Mouse (Mus musculus) ES-Bruce4 (cell line): ENCODE measurements around the gene Tmem86b. TPM values are rescaled to one million over a fixed set of nuclear protein-coding genes. Genes with fewer than 3 reads are reported as not detected.
A peak's percentile ranks its signal among the peaks of the same experiment; 100 is the strongest.

Experiments used
- H3K27ac ChIP-seq: 2 replicates; pipeline ENCODE4 v1.5.1; 2012; ENCODE audit warnings: low read length, inconsistent platforms; ENCODE audit not compliant: insufficient read depth
- H3K27me3 ChIP-seq: 2 replicates; pipeline ENCODE4 v1.6.1; 2012; ENCODE audit warnings: mild to moderate bottlenecking, low read length, inconsistent platforms; ENCODE audit not compliant: control insufficient read depth, poor library complexity, insufficient read depth, severe bottlenecking
- H3K36me3 ChIP-seq: 2 replicates; pipeline ENCODE4 v1.6.1; 2012; ENCODE audit warnings: inconsistent platforms, mild to moderate bottlenecking, low read length, moderate library complexity; ENCODE audit not compliant: control insufficient read depth, poor library complexity, insufficient read depth, severe bottlenecking
- H3K4me1 ChIP-seq: one replicate; pipeline ENCODE4 v1.8.1; 2011; ENCODE audit warnings: low read length; ENCODE audit not compliant: control insufficient read depth, insufficient read depth
- H3K4me3 ChIP-seq: 2 replicates; pipeline ENCODE4 v1.5.1; 2011; ENCODE audit warnings: low read depth, mild to moderate bottlenecking, low read length
- H3K9ac ChIP-seq: 2 replicates; pipeline ENCODE4 v1.6.1; 2012; ENCODE audit warnings: low read depth, mild to moderate bottlenecking, inconsistent platforms; ENCODE audit not compliant: poor library complexity, severe bottlenecking
- H3K9me3 ChIP-seq: replicated peaks from 2 replicates; pipeline ENCODE4 v1.6.1; 2012; ENCODE audit warnings: mild to moderate bottlenecking, low read length, inconsistent platforms; ENCODE audit not compliant: control insufficient read depth, poor library complexity, insufficient read depth, severe bottlenecking
- CTCF ChIP-seq: IDR thresholded peaks from one replicate; pipeline ENCODE4 v1.8.1; 2011; ENCODE audit warnings: low read depth, low read length
- EP300 ChIP-seq: IDR thresholded peaks from 2 replicates; pipeline ENCODE4 v1.6.1; 2011; ENCODE audit warnings: low read depth, low read length; ENCODE audit not compliant: insufficient read depth
- POLR2A ChIP-seq: IDR thresholded peaks from one replicate; pipeline ENCODE4 v1.8.1; 2011; ENCODE audit warnings: low read length; ENCODE audit not compliant: insufficient read depth
- polyA plus RNA-seq: library from polyadenylated mRNA; stranded (reverse); fragments of >200 nt; gene quantifications from 2 replicates; pipeline ENCODE4 v1.2.4, GENCODE M21; 2011; ENCODE audit warnings: low read depth; ENCODE audit not compliant: missing spikeins, insufficient read depth, insufficient read length

The Tmem86b gene
- 3.8 and 5.5 TPM in 2 replicates for polyA plus RNA-seq

DNA sequence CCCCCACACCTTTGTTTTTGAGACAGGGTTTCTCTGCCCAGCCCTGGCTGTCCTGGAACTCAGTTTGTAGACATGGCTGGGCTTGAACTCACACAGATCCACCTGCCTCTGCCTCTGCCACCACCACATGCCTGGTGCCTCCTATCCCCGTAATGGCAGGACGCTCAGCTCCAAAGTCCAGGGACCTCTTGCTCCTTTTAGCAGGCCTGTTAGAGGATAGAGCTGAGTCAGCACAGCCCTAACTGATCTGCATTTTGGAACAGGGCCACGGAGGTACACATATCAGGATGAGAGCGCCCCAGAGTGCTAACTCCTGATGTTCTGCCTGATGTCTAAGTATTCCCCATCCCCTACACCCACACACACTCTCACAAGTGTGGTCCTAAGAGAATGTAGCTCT lies at the start of gene Tmem86b:
TSS of gene Tmem86b (minus strand) at position 392 of the 400 bp plus-strand sequence.
- Histone ChIP-seq H3K9me3 (no peaks in the 10 kb centered on the region), H3K27ac (no peak within 1 kb of the TSS), H3K36me3 (peaks cover 10% of the 10 kb centered on the region; the same call in 1 of the 2 replicates), H3K27me3 (no peaks in the 10 kb centered on the region), H3K4me3 (no peak within 1 kb of the TSS), H3K4me1 (no peaks in the 10 kb centered on the region), H3K9ac (no peak within 1 kb of the TSS)
- TF ChIP-seq POLR2A (no peak), CTCF (no peak), EP300 (no peak)

DNA sequence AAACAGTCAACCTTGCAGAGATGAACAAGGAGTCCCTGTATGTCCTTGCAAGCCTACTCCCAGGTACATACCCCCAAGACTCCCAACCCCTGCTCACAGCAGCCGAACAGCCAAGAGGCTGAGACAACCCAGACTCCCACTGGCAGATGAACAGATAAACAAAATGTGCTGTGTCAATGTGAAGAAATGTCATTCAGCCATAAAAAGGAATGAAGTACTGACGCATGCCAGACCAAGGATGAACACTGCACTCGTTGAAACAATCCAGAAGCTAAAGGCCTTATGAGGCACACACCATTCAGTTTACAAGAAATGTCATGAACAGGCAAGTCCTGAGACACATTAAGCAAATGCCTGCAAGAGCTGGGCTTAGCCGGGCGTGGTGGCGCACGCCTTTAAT lies 44.0 kb upstream of the Tmem86b start:
- Histone ChIP-seq H3K4me3 (no peak overlapping the region), H3K4me1 (no peaks in the 10 kb centered on the region), H3K36me3 (0 out of 2 replicates have a peak, but pooled peaks cover 6% of the 10 kb centered on the region), H3K27me3 (no peaks in the 10 kb centered on the region), H3K27ac (0 out of 2 replicates have a peak overlapping the region, but pooled peaks have one; percentile 44), H3K9me3 (no peaks in the 10 kb centered on the region), H3K9ac (no peak overlapping the region)
- TF ChIP-seq POLR2A (no peak), EP300 (no peak), CTCF (no peak)

GRCm38 (mm10) chr7:4674114-4674731 lies 43.0 kb upstream of the Tmem86b start:
- Histone ChIP-seq H3K27me3 (no peaks in the 10 kb centered on the region), H3K27ac (no peak overlapping the region), H3K4me1 (no peaks in the 10 kb centered on the region), H3K4me3 (no peak overlapping the region), H3K9me3 (no peaks in the 10 kb centered on the region), H3K9ac (no peak overlapping the region), H3K36me3 (0 out of 2 replicates have a peak, but pooled peaks cover 6% of the 10 kb centered on the region)
- TF ChIP-seq POLR2A (no peak), CTCF (no peak), EP300 (no peak)

DNA sequence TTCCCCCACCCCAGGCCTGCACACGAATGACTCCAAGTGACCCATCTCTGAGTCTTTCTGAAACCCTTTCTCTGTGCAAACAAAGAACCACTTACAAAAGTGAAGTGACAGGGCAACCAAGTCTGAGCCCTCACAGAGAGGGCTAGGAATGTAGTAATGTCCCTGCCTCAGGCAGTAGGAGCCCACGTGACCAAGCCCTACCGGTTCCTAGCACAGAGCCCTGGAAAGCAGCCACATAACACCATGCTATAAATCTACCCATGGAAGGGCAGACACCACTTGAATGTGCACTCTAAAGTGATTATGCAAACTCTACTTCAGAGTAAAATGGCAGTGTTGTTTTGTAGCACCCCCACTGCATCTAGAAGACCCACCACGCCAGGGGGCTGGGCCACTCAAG lies 40.7 kb upstream of the Tmem86b start:
- Histone ChIP-seq H3K36me3 (0 out of 2 replicates have a peak, but pooled peaks cover 3% of the 10 kb centered on the region), H3K27ac (no peak overlapping the region), H3K9ac (no peak overlapping the region), H3K4me1 (no peaks in the 10 kb centered on the region), H3K27me3 (no peaks in the 10 kb centered on the region), H3K4me3 (no peak overlapping the region), H3K9me3 (no peaks in the 10 kb centered on the region)
- 0 out of 2 replicates have a peak, but pooled peaks have one; percentile 21 for TF ChIP-seq EP300
- TF ChIP-seq CTCF: no peak

DNA sequence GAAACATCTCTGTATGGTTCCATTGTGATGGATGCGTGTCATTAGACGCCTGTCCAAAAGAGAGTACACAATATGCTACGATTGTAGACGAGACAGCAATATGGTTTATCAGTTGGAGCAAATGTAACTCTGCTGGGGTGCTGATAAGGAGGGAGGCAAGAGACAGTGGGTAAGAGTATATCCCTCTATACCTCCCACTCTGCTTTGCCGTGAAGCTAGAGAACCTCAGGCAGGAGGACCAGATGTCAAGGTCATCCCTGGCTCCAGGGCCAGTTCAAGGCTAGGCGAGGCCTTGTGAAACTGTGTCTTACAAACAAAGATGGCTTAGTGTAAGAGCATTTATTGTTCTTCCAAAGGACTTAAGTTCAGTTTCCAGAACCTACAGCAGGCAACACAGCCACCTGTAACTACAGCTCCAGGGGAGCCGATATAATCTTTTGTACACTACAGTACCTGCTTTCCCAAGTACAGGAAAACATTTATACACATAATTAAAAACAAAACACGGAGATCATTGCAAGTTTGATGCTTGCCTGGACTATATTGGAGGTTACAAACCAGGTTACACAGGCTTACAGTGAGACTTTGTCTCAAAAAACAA lies 39.5 kb upstream of the Tmem86b start:
- no peaks in the 10 kb centered on the region for H3K27me3 ChIP-seq

DNA sequence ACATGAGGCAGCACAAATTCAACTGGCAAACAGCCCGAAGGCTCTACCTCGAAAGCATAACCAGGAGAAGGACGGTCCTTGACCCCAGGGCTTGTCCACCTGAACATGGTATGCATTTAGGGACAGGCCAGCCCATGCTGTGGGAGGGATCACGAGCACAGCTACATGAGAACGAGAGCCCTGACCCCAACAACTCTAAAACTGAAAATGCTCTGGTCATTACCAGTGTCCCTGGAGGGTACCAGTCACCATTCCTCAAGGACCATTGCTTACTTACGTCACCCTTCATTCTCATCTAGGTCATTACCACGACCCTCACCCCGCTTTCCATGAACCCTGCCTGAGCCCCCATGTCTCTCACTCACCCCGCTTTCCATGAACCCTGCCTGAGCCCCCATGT lies 37.9 kb upstream of the Tmem86b start:
- Histone ChIP-seq H3K4me1 (no peaks in the 10 kb centered on the region), H3K4me3 (no peak overlapping the region), H3K9ac (no peak overlapping the region), H3K27me3 (no peaks in the 10 kb centered on the region), H3K27ac (no peak overlapping the region), H3K9me3 (no peaks in the 10 kb centered on the region), H3K36me3 (peaks cover 2% of the 10 kb centered on the region; the same call in 1 of the 2 replicates)
- TF ChIP-seq CTCF: no peak
- TF ChIP-seq EP300: no peak
- TF ChIP-seq POLR2A: no peak

More for the DNA sequence above, 39.5 kb upstream of the Tmem86b start:
- Histone ChIP-seq H3K9me3 (no peaks in the 10 kb centered on the region), H3K36me3 (peaks cover 5% of the 10 kb centered on the region; the same call in 1 of the 2 replicates), H3K9ac (no peak overlapping the region), H3K27ac (no peak overlapping the region), H3K4me3 (no peak overlapping the region), H3K4me1 (no peaks in the 10 kb centered on the region)
- no peak for TF ChIP-seq POLR2A
- TF ChIP-seq EP300: no peak
- no peak for TF ChIP-seq CTCF
